Mouse (Mus musculus) embryonic facial prominence, embryonic 12.5 days (tissue): ENCODE measurements around the gene Gm14137. TPM values are rescaled to one million over a fixed set of nuclear protein-coding genes. Genes with fewer than 3 reads are reported as not detected.
A peak's percentile ranks its signal among the peaks of the same experiment; 100 is the strongest.

ENCODE experiments used
- ATAC-seq: fragments of 200-750 bp; cut with Nextera tagmentation; 2 replicates; pipeline ENCODE4 v1.8.0; 2017; ENCODE audit not compliant: insufficient number of reproducible peaks, insufficient read depth, low FRiP score, low TSS enrichment
- H3K27ac ChIP-seq: fragments of 300-500 bp; sonication (generic); 2 replicates; pipeline ENCODE4 v1.5.1; 2016; ENCODE audit warnings: mild to moderate bottlenecking
- H3K27me3 ChIP-seq: fragments of 300-500 bp; sonication (generic); 2 replicates; pipeline ENCODE4 v1.6.1; 2016; ENCODE audit warnings: mild to moderate bottlenecking, moderate library complexity
- H3K36me3 ChIP-seq: fragments of 300-500 bp; sonication (generic); 2 replicates; pipeline ENCODE4 v1.6.1; 2016; ENCODE audit warnings: mild to moderate bottlenecking
- H3K4me1 ChIP-seq: fragments of 300-500 bp; sonication (generic); 2 replicates; pipeline ENCODE4 v1.6.1; 2016
- H3K4me2 ChIP-seq: fragments of 300-500 bp; sonication (generic); replicated peaks from 2 replicates; pipeline ENCODE4 v1.6.1; 2016; ENCODE audit warnings: mild to moderate bottlenecking, moderate library complexity
- H3K4me3 ChIP-seq: fragments of 300-500 bp; sonication (generic); 2 replicates; pipeline ENCODE4 v1.5.1; 2016; ENCODE audit warnings: mild to moderate bottlenecking
- H3K9ac ChIP-seq: fragments of 300-500 bp; sonication (generic); 2 replicates; pipeline ENCODE4 v1.6.1; 2016; ENCODE audit warnings: mild to moderate bottlenecking, moderate library complexity
- H3K9me3 ChIP-seq: fragments of 300-500 bp; sonication (generic); 2 replicates; pipeline ENCODE4 v1.6.1; 2016; ENCODE audit warnings: mild to moderate bottlenecking, moderate library complexity
- WGBS: fragments of 180-500 bp; shearing (Covaris S2); methylation state at CpG from one replicate; pipeline ENCODE4 v1.1.7; 2016; 5-methylcytosine and 5-hydroxymethylcytosine counted together
- polyA plus RNA-seq: library from polyadenylated mRNA; unstranded; fragments of >200 nt; fragmentation: Nextera tagmentation; extraction: Ambion mirVana; gene quantifications from 2 replicates; pipeline ENCODE4 v1.2.1, GENCODE M21; 2016

The Gm14137 gene
- polyA plus RNA-seq: 0.70 and 1.1 TPM in 2 replicates

DNA sequence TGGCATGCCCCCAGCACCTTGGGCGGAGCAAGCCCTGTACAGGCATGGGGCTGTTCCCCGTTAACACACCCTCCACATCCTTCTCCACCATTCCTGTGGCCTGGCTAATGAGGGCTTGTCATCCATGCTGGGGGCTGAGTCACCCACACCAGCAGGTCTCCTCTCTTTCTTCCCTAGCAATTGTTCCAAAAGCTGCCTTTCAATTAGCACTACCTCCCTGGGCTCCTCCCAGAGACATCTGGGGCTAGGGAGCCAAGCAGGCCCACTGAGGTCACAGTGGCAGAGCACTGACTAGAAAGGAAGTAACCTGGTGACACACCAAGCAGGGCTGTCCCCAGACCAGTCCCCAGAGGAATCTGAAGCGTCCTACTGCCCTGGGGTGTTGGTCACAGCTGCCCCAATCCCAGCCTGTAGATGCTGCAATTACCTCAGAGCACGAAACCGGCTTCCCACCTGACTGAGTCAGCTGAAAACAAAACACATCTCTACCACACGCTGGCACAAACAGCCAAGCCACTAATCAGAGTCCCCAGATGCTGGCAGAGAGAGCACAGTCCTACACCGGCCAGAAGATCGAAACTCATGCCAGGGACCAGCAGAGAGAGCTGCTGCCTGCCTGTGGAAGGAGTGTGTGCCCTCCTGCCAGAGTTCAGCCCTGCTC is at the start of gene Gm14137:
Gm14137 (plus strand) TSS at position 519 of the 661 bp plus-strand sequence.
- Histone ChIP-seq H3K9ac (no peak within 1 kb of the TSS), H3K4me2 (no peak within 1 kb of the TSS), H3K27ac (no peak within 1 kb of the TSS), H3K4me3 (no peak within 1 kb of the TSS), H3K4me1 (peaks cover 14% of the 10 kb centered on the region; the same call in 1 of the 2 replicates), H3K27me3 (no peaks in the 10 kb centered on the region), H3K9me3 (no peaks in the 10 kb centered on the region), H3K36me3 (peaks cover 15% of the 10 kb centered on the region; the same call in 1 of the 2 replicates)
- 31% methylated on average over 8 of the region's 8 CpGs for WGBS
- ATAC-seq: no peak

GRCm38 (mm10) chr2:119136346-119136898 is 37.9 kb upstream of the Gm14137 start:
- Histone ChIP-seq H3K4me2 (no peak overlapping the region), H3K9me3 (no peaks in the 10 kb centered on the region), H3K36me3 (peaks cover 70% of the 10 kb centered on the region), H3K27me3 (no peaks in the 10 kb centered on the region), H3K9ac (no peak overlapping the region), H3K27ac (no peak overlapping the region), H3K4me3 (no peak overlapping the region), H3K4me1 (no peaks in the 10 kb centered on the region)
- ATAC-seq: no peak
- WGBS: 82% methylated on average over 5 of the region's 5 CpGs

DNA sequence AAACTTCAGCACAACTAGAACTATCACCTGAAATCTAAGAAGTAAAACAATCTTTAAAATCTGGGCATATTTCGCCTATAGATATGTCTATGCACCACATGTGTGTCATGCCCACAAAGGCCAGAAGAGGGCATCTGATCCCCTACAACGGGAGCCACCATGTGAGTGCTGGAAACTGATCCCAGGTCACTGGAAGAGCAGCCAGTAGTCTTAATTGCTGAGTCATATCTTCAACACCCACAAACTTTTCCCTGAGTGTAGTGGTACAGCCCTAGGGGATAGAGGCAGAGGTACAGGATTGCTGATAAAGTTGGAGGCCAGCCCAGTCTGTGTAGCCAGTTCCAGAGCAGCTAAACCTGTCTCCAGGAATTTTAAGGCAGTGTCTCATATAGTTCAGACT is 29.1 kb upstream of the Gm14137 start:
- Histone ChIP-seq H3K4me2 (no peak overlapping the region), H3K9me3 (no peaks in the 10 kb centered on the region), H3K36me3 (peaks cover 93% of the 10 kb centered on the region), H3K27me3 (no peaks in the 10 kb centered on the region), H3K4me3 (no peak overlapping the region), H3K4me1 (no peaks in the 10 kb centered on the region), H3K9ac (no peak overlapping the region), H3K27ac (no peak overlapping the region)
- 82% methylated on average over 2 of the region's 2 CpGs for WGBS
- no peak for ATAC-seq

DNA sequence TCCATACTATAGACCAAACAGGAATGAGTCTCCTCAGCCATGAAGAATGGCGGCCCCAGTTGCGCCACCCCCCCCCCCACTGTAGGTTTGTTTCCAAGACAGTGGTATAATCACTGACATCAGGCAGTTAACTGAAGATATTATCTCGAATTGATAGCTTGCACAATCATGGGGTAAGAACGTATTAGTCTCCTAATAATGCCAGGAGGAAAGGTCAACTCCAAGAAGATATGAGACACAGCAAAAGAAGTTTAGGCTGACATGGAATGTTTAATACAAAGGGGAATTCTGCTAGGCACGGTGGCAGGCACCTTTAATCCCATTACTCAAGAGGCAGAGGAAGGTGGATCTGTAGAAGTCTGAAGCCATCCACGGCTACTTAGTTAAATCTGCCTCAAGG is 27.9 kb upstream of the Gm14137 start:
- H3K27ac ChIP-seq: no peak overlapping the region
- no peaks in the 10 kb centered on the region for H3K9me3 ChIP-seq
- ATAC-seq: no peak
- no peaks in the 10 kb centered on the region for H3K4me1 ChIP-seq
- WGBS: 90% methylated on average over 6 of the region's 6 CpGs
- H3K27me3 ChIP-seq: no peaks in the 10 kb centered on the region
- no peak overlapping the region for H3K4me2 ChIP-seq
- no peak overlapping the region for H3K4me3 ChIP-seq
- no peak overlapping the region for H3K9ac ChIP-seq
- H3K36me3 ChIP-seq: peaks cover 93% of the 10 kb centered on the region

- no peak for ATAC-seq
- H3K36me3 ChIP-seq: peaks cover 92% of the 10 kb centered on the region
- no peak overlapping the region for H3K4me2 ChIP-seq
- H3K27me3 ChIP-seq: no peaks in the 10 kb centered on the region
- H3K9ac ChIP-seq: no peak overlapping the region
- no peaks in the 10 kb centered on the region for H3K4me1 ChIP-seq
- 86% methylated on average over 22 of the region's 22 CpGs for WGBS
- no peaks in the 10 kb centered on the region for H3K9me3 ChIP-seq
- no peak overlapping the region for H3K4me3 ChIP-seq
- H3K27ac ChIP-seq: no peak overlapping the region
Observed at GRCm38 (mm10) chr2:119147160-119147678, 27.1 kb upstream of the Gm14137 start.

DNA sequence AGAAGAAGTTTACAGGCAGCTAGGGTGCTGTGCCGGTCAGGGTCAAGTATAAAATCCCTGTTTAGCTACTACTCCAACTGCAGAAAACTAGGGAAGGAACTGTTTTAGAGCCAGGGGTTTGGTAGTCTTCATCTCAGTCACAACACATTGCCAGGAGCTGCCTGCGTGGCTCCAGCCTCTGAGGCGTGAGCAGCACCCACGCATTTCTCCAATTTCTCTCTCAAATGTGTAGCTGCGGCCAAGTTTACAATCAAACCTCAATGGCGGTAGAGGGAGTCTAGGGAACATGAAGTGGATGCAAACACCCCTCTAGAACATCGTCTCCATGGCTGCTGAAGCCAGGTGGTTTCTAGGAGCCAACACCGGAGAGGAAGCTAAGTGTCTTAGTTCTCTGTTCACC is 26.5 kb upstream of the Gm14137 start:
- H3K9ac ChIP-seq: no peak overlapping the region
- H3K27me3 ChIP-seq: no peaks in the 10 kb centered on the region
- H3K4me2 ChIP-seq: no peak overlapping the region
- WGBS: 91% methylated on average over 8 of the region's 8 CpGs
- H3K9me3 ChIP-seq: no peaks in the 10 kb centered on the region
- H3K36me3 ChIP-seq: peaks cover 92% of the 10 kb centered on the region
- H3K4me3 ChIP-seq: no peak overlapping the region
- no peak for ATAC-seq
- H3K27ac ChIP-seq: no peak overlapping the region
- H3K4me1 ChIP-seq: no peaks in the 10 kb centered on the region

DNA sequence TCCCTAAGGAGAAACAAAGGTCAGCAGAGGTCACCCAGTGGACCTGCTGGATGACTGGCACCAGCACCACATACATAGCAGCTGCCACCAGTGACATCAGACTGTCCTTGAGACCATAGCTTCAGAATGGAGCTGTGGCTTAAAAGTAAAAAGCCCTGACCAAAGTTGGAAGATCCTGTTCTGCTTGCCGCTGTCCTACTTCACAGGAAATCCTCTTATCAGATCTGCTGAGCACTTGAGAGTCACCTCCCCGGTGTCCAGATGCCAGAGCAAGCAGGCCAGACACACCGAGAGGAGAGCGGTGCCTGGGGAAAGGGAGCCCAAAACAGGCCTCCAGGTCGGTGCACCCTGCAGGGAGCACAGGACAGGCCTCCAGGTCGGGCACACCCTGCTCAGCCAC is 22.1 kb upstream of the Gm14137 start:
- ATAC-seq: no peak
- peaks cover 72% of the 10 kb centered on the region for H3K36me3 ChIP-seq
- H3K4me2 ChIP-seq: no peak overlapping the region
- no peaks in the 10 kb centered on the region for H3K27me3 ChIP-seq
- no peaks in the 10 kb centered on the region for H3K9me3 ChIP-seq
- WGBS: 91% methylated on average over 6 of the region's 6 CpGs
- no peak overlapping the region for H3K9ac ChIP-seq
- no peak overlapping the region for H3K27ac ChIP-seq
- peaks cover 12% of the 10 kb centered on the region; the same call in 1 of the 2 replicates for H3K4me1 ChIP-seq
- no peak overlapping the region for H3K4me3 ChIP-seq

DNA sequence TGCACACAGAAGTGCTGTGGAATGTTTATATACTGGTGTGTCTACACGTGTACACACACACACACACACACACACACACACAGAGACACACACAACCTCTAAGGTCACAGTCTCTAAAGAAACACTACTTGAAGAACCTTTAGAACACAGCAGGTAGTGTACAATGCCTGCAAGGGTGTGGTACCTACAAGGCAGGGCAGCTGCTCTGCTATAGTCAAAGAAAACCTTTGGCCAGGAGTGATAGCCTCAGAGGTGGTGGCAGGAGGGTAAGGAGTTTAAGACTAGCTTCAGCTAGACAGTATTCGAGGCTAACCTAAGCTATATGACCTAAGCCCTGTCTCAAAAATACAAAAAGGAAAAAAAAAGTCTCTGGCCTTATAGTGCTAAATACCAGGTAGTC is 19.6 kb upstream of the Gm14137 start:
- Histone ChIP-seq H3K4me2 (0 out of 2 replicates have a peak overlapping the region, but pooled peaks have one; percentile 5), H3K36me3 (peaks cover 47% of the 10 kb centered on the region), H3K9me3 (no peaks in the 10 kb centered on the region), H3K27me3 (no peaks in the 10 kb centered on the region), H3K27ac (no peak overlapping the region), H3K4me3 (no peak overlapping the region), H3K4me1 (peaks cover 12% of the 10 kb centered on the region; the same call in 1 of the 2 replicates), H3K9ac (no peak overlapping the region)
- ATAC-seq: no peak
- 85% methylated on average over 2 of the region's 2 CpGs for WGBS

DNA sequence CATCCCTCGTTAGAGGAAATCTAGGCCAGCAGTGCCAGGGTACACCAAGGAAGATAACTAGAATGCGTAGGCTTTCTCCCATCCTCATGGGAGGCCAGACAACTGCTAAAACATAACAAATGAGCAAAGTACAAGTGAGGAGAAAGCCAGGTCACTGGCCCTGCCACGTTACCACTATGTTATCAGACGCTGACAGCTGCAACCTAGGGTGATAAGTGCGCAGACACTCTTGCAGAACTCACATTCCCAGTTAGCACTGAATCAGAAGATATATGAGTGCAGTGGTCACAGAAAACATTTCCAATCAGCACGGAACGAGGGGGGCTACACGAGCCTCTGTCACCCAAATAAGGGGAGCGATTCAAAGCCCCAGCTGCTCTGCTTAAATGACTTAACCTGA is 18.9 kb upstream of the Gm14137 start:
- WGBS: 86% methylated on average over 9 of the region's 9 CpGs
- Histone ChIP-seq H3K9me3 (no peaks in the 10 kb centered on the region), H3K36me3 (peaks cover 40% of the 10 kb centered on the region), H3K4me2 (peak overlapping the region; percentile 98), H3K27me3 (no peaks in the 10 kb centered on the region), H3K4me3 (peak overlapping the region; percentile 99), H3K27ac (no peak overlapping the region), H3K9ac (no peak overlapping the region), H3K4me1 (peaks cover 12% of the 10 kb centered on the region; the same call in 1 of the 2 replicates)
- no peak for ATAC-seq

- H3K4me3 ChIP-seq: peak overlapping the region; percentile 99
- H3K9me3 ChIP-seq: no peaks in the 10 kb centered on the region
- peak overlapping the region; percentile 88 for H3K9ac ChIP-seq
- H3K4me2 ChIP-seq: peak overlapping the region; percentile 98
- 6% methylated on average over 34 of the region's 34 CpGs for WGBS
- peak; percentile 49 for ATAC-seq
- H3K4me1 ChIP-seq: peaks cover 12% of the 10 kb centered on the region; the same call in 1 of the 2 replicates
- no peaks in the 10 kb centered on the region for H3K27me3 ChIP-seq
- H3K27ac ChIP-seq: peak overlapping the region; percentile 41; the same call in 1 of the 2 replicates
- H3K36me3 ChIP-seq: peaks cover 33% of the 10 kb centered on the region
Observed at GRCm38 (mm10) chr2:119156081-119156680, 18.1 kb upstream of the Gm14137 start.

DNA sequence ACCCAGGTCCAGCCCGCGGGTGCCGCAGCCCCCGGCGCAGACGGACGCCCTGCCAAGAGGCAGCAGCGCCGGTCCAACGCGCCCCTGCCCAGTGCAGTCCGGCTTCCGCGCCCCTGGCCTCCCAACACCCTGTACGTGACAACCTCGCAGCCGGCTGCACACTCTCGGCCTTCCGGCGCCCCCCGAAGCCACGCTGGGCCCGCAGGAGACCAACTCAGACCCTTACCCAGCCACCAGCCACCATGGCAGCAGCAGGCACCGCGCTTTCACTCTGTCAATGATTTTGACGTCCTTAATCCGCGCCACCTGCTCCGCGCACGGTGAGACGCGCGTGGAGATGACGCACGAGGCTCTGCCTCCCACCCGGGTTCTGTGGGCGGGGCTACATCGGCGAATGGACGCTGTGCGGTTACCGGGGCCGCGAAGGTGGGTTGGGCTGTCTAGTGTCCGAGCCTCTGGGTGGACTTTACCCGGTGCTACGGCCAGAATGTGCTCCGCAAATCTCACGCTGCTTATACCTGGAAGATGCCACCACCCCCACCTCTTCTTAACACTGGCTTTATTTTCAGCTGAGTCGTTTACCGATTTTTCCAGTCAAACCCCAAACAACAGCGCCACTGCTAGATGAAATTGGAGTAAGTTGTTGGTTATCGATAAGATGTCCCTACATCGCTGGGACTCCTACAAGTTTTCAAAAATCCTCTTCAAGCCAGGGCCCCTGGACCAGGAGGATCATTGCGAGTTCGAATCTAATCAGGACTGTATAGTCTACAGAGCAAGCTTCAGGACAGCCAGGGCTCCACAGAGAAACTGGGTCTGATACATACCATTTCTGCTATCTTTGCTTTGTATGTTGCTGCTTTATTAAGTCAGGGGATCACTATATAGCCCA is 17.4 kb upstream of the Gm14137 start, which contains the start of gene Rmdn3:
Rmdn3 (minus strand) TSS at position 354 of the 892 bp plus-strand sequence.
- Histone ChIP-seq H3K9me3 (no peaks in the 10 kb centered on the region), H3K27ac (peak within 1 kb of the TSS; percentile 41; the same call in 1 of the 2 replicates), H3K27me3 (no peaks in the 10 kb centered on the region), H3K36me3 (peaks cover 26% of the 10 kb centered on the region), H3K9ac (peak within 1 kb of the TSS; percentile 88), H3K4me1 (peaks cover 12% of the 10 kb centered on the region; the same call in 1 of the 2 replicates), H3K4me3 (peak within 1 kb of the TSS; percentile 99), H3K4me2 (peak within 1 kb of the TSS; percentile 98)
- 1% methylated on average over 56 of the region's 57 CpGs for WGBS
- ATAC-seq: peak; percentile 64
